Mouse (Mus musculus): Measurements from ENCODE around the gene C530008M17Rik. TPM values are rescaled to one million over a fixed set of nuclear protein-coding genes. Genes with fewer than 3 reads are reported as not detected.

Gene C530008M17Rik
- polyA plus RNA-seq, 1 experiment: 29.1 TPM

DNA sequence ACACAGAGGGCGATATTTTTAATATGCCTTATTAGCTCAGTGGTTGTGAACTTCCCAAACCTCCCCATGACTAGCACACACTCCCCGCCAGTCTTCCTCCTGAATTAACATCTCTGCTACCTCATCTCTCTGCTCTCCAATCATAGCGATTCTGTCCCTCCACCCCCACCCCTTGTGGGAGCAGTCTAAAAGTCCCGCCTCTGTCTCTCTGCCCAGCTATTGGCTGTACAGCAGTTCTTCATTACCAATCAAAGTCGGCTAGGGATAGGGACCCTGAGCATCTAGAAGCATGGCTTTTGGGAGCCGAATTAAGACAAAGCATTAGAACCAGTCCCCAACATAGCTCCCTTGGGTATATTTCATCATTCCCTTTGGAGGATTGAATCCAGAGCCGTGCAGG lies 91.5 kb downstream of the C530008M17Rik start:
- no peak for DNase-seq
- no peak overlapping the region for H3K27ac ChIP-seq (ENCODE audit: insufficient read depth, low read length)
- WGBS: 66% methylated on average over 7 of the region's 7 CpGs
- H3K4me1 ChIP-seq (ENCODE audit: control insufficient read depth, insufficient read depth, low read length): no peaks in the 10 kb centered on the region
- TF ChIP-seq POLR2A (IDR thresholded peaks at IDR 0.05; ENCODE audit: borderline replicate concordance, insufficient read depth, low read length) (no peak), CTCF (IDR thresholded peaks at IDR 0.05; ENCODE audit: borderline replicate concordance, insufficient read depth, low read depth, low read length) (no peak)
- H3K27me3 ChIP-seq (ENCODE audit: control insufficient read depth, insufficient read depth, low read length): no peaks in the 10 kb centered on the region; the same call in 1 of the 2 replicates
- no peak overlapping the region for H3K4me3 ChIP-seq (replicated peaks; ENCODE audit: insufficient read depth, low read depth, low read length)

DNA sequence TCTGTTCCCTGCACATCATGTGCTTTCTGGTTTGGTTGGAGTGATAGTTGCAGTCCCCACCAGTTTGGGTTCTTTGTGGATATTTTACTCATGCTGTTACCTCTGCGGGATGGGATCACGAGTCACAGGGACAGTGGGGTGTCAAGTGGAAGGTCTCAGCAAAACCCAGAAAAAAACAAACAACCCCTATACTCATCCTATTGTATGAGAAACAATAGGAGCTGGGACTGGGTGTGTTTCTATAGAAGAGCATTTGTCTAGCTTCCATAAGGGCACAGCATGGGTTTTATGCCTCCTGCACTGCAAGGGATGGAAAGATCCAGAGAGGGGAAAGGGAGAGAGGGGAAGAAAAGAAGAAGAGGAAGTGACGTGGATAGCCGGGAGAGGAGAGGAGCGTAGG lies 96.0 kb downstream of the C530008M17Rik start:
- TF ChIP-seq CTCF (IDR thresholded peaks at IDR 0.05; ENCODE audit: borderline replicate concordance, insufficient read depth, low read depth, low read length) (no peak), POLR2A (IDR thresholded peaks at IDR 0.05; ENCODE audit: borderline replicate concordance, insufficient read depth, low read length) (no peak)
- H3K27me3 ChIP-seq (ENCODE audit: control insufficient read depth, insufficient read depth, low read length): no peaks in the 10 kb centered on the region
- H3K27ac ChIP-seq (ENCODE audit: insufficient read depth, low read length): no peak overlapping the region
- H3K4me3 ChIP-seq (replicated peaks; ENCODE audit: insufficient read depth, low read depth, low read length): no peak overlapping the region
- no peaks in the 10 kb centered on the region for H3K4me1 ChIP-seq (ENCODE audit: control insufficient read depth, insufficient read depth, low read length)
- no peak for DNase-seq
- WGBS: 65% methylated on average over 5 of the region's 5 CpGs

DNA sequence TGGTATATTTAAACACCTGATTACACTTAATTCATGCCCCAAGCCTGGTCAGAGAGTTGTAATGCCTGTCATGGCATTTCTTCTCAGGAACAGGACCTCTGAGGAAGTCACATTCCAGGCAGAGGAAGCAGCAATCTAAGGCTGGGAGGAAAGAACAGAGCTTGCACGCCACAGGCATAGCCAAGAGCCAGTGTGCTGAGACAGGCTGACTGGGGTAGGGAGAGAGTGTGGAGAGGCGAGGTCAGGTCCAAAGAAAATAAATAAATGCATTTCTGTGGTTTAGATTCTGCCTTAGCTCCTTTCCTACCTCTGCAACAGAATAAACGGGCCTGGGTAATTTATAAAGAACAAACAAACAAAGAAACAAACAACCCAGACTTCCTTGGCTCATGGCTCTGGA lies 104.0 kb downstream of the C530008M17Rik start:
- Histone ChIP-seq H3K4me3 (replicated peaks; ENCODE audit: insufficient read depth, low read depth, low read length) (no peak overlapping the region), H3K4me1 (ENCODE audit: control insufficient read depth, insufficient read depth, low read length) (no peaks in the 10 kb centered on the region), H3K27ac (ENCODE audit: insufficient read depth, low read length) (no peak overlapping the region), H3K27me3 (ENCODE audit: control insufficient read depth, insufficient read depth, low read length) (no peaks in the 10 kb centered on the region; the same call in 1 of the 2 replicates)
- 90% methylated on average over 3 of the region's 3 CpGs for WGBS
- TF ChIP-seq CTCF (IDR thresholded peaks at IDR 0.05; ENCODE audit: borderline replicate concordance, insufficient read depth, low read depth, low read length): no peak
- no peak for TF ChIP-seq POLR2A (IDR thresholded peaks at IDR 0.05; ENCODE audit: borderline replicate concordance, insufficient read depth, low read length)
- no peak for DNase-seq

DNA sequence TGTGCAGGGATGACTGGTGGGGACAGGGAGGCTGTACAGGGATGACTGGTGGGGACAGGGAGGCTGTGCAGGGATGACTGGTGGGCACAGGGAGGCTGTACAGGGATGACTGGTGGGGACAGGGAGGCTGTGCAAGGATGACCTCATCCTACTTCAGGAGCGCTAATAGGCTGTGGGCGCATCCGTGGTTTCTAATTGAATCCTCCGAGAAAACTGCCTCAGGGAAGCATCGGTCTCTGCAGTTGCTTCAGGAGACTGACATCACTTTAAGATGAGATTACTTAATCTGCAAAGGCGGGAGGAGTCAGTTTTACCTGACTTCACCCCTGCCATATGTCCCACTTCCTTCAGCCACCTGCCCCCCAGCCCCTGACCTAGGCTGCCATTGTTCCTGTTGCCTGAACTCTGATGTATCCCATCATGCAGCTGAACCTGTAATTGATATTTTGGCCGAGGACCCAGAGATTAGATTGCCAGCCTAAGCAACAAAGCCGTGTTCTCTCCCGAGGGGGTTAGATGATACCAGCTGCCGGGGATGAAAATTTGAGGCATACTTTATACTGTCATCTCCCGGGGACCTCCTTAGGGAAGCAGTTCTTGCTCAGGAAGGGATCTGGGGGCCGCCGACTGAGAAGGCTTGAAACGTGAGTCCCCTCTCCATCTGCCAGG lies 105.9 kb downstream of the C530008M17Rik start:
- 16% methylated on average over 14 of the region's 14 CpGs for WGBS
- Histone ChIP-seq H3K27me3 (ENCODE audit: control insufficient read depth, insufficient read depth, low read length) (no peaks in the 10 kb centered on the region; the same call in 1 of the 2 replicates), H3K4me1 (ENCODE audit: control insufficient read depth, insufficient read depth, low read length) (no peaks in the 10 kb centered on the region), H3K4me3 (replicated peaks; ENCODE audit: insufficient read depth, low read depth, low read length) (no peak overlapping the region), H3K27ac (ENCODE audit: insufficient read depth, low read length) (no peak overlapping the region)
- TF ChIP-seq POLR2A (IDR thresholded peaks at IDR 0.05; ENCODE audit: borderline replicate concordance, insufficient read depth, low read length) (no peak), CTCF (IDR thresholded peaks at IDR 0.05; ENCODE audit: borderline replicate concordance, insufficient read depth, low read depth, low read length) (no peak)
- no peak for DNase-seq

DNA sequence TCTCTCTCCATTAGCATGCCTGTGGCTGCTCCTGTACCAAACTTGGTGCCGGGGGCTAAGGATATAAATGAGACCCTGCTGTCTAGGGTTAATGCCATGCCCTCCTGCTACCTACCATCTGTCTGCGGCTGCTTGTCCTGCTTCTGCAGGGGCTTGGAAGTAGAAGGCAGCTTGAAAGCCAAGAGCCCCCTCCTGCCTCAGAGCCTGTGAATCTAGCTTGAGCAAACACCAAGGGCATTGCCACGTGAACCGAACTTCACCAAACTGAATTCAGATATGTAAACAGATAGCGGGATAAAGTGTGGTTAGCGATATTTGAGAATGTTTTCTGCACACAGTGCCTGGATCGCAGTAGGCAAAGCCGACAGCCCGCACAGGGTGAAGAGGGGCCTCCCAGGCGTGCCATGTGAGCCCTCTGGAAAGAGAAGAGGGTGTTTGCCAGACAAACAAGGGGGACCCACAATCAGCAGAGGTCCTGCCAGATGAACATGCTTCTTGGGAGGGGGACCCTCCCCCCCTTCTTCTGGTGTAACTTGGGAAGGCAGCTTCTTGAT lies 106.9 kb downstream of the C530008M17Rik start:
- WGBS: 4% methylated on average over 10 of the region's 10 CpGs
- Histone ChIP-seq H3K4me3 (replicated peaks; ENCODE audit: insufficient read depth, low read depth, low read length) (no peak overlapping the region), H3K27me3 (ENCODE audit: control insufficient read depth, insufficient read depth, low read length) (no peaks in the 10 kb centered on the region; the same call in 1 of the 2 replicates), H3K4me1 (ENCODE audit: control insufficient read depth, insufficient read depth, low read length) (no peaks in the 10 kb centered on the region), H3K27ac (ENCODE audit: insufficient read depth, low read length) (no peak overlapping the region)
- DNase-seq: no peak
- TF ChIP-seq CTCF (IDR thresholded peaks at IDR 0.05; ENCODE audit: borderline replicate concordance, insufficient read depth, low read depth, low read length) (no peak), POLR2A (IDR thresholded peaks at IDR 0.05; ENCODE audit: borderline replicate concordance, insufficient read depth, low read length) (no peak)

DNA sequence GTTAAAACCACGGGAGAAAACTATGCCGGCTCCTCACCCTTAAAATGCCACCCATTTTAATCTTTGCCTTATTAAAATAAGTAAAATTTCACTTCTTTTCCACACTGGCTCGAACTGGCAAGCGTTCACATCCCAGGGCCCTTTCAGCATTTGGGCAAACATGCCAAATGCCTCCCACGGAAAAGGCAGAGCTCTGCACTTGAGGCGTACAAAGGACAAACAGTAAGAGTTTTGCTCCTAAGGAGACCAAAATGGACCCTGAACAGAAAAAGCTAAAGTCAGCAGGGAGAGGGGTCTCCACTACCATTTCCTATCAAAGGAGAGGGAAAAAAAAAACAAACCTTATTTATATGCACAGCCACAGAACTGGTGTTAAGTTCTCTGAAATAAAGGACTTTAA lies 107.4 kb downstream of the C530008M17Rik start:
- no peaks in the 10 kb centered on the region; the same call in 1 of the 2 replicates for H3K27me3 ChIP-seq (ENCODE audit: control insufficient read depth, insufficient read depth, low read length)
- 9% methylated on average over 6 of the region's 6 CpGs for WGBS
- H3K4me1 ChIP-seq (ENCODE audit: control insufficient read depth, insufficient read depth, low read length): no peaks in the 10 kb centered on the region
- no peak overlapping the region for H3K4me3 ChIP-seq (replicated peaks; ENCODE audit: insufficient read depth, low read depth, low read length)
- TF ChIP-seq POLR2A (IDR thresholded peaks at IDR 0.05; ENCODE audit: borderline replicate concordance, insufficient read depth, low read length): no peak
- no peak for TF ChIP-seq CTCF (IDR thresholded peaks at IDR 0.05; ENCODE audit: borderline replicate concordance, insufficient read depth, low read depth, low read length)
- no peak overlapping the region for H3K27ac ChIP-seq (ENCODE audit: insufficient read depth, low read length)
- DNase-seq: no peak

DNA sequence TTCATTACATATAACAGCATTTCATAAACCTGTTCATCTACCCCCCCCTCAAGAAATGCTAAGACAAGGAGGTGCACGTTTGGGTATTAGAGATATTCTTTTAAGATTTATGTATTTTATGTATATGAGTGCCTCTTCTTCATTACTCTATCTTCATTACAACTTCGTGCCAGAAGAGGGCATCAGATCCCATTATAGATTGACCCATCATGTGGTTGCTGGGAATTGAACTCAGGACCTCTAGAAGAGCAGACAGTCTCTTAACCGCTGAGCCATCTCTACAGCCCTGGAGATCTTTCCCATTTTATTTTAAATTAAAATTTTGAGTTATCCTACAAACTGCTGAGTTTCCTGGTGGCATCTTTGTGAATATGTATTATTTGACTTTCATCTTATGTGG lies 112.7 kb downstream of the C530008M17Rik start:
- H3K27ac ChIP-seq (ENCODE audit: insufficient read depth, low read length): no peak overlapping the region
- no peak overlapping the region for H3K4me3 ChIP-seq (replicated peaks; ENCODE audit: insufficient read depth, low read depth, low read length)
- 88% methylated on average over 3 of the region's 3 CpGs for WGBS
- no peak for DNase-seq
- no peaks in the 10 kb centered on the region for H3K4me1 ChIP-seq (ENCODE audit: control insufficient read depth, insufficient read depth, low read length)
- H3K27me3 ChIP-seq (ENCODE audit: control insufficient read depth, insufficient read depth, low read length): no peaks in the 10 kb centered on the region; the same call in 1 of the 2 replicates
- TF ChIP-seq CTCF (IDR thresholded peaks at IDR 0.05; ENCODE audit: borderline replicate concordance, insufficient read depth, low read depth, low read length) (no peak), POLR2A (IDR thresholded peaks at IDR 0.05; ENCODE audit: borderline replicate concordance, insufficient read depth, low read length) (no peak)

DNA sequence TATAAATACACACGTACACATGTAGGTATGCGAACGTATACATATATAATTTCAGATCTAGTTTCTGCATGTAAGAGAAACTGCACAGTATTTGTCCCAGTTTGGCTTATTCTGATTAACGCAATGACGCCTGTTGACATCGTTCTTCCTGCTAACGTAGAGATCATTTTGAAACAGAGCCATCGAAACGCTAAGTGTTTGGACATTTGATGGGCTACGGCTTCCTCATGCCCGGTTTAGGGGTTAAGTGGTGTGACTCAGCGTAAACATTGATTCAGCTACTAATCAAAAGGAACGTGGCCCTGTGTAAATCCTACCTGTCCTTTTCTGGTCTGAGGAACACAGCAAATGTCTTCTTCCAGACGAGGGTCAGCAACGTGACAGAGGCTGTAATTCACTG lies 113.3 kb downstream of the C530008M17Rik start:
- Histone ChIP-seq H3K4me1 (ENCODE audit: control insufficient read depth, insufficient read depth, low read length) (no peaks in the 10 kb centered on the region), H3K27ac (ENCODE audit: insufficient read depth, low read length) (no peak overlapping the region), H3K27me3 (ENCODE audit: control insufficient read depth, insufficient read depth, low read length) (no peaks in the 10 kb centered on the region; the same call in 1 of the 2 replicates), H3K4me3 (replicated peaks; ENCODE audit: insufficient read depth, low read depth, low read length) (no peak overlapping the region)
- DNase-seq: no peak
- TF ChIP-seq CTCF (IDR thresholded peaks at IDR 0.05; ENCODE audit: borderline replicate concordance, insufficient read depth, low read depth, low read length) (no peak), POLR2A (IDR thresholded peaks at IDR 0.05; ENCODE audit: borderline replicate concordance, insufficient read depth, low read length) (no peak)
- WGBS: 88% methylated on average over 15 of the region's 15 CpGs

All from cerebellum, adult 2 months (tissue).